Mouse (Mus musculus): ENCODE results near the gene Ptpn18. TPM values are rescaled to one million over a fixed set of nuclear protein-coding genes. Genes with fewer than 3 reads are reported as not detected.
"Not testable (repeated sequence)": the region's sequence is repeated elsewhere in the genome, so short reads cannot be mapped to it uniquely, and the experiment has no call there.

Ptpn18 gene
- total RNA-seq (2015) (51.7 and 55.5 TPM in 2 replicates), total RNA-seq (2017) (287 and 316 TPM in 2 replicates)

GRCm38 (mm10) chr1:34459284-34460060 lies at the start of gene Ptpn18:
TSS of gene Ptpn18 (plus strand) at chr1:34459762.
- ATAC-seq (replicated peaks; ENCODE audit: poor library complexity): peak; percentile 74

- ATAC-seq (replicated peaks; ENCODE audit: poor library complexity): no peak
Observed at GRCm38 (mm10) chr1:34428466-34428865, 31.1 kb upstream of the Ptpn18 start.

- ATAC-seq (replicated peaks; ENCODE audit: poor library complexity): no peak
Observed at GRCm38 (mm10) chr1:34429281-34429680, 30.3 kb upstream of the Ptpn18 start.

GRCm38 (mm10) chr1:34430981-34431380 lies 28.6 kb upstream of the Ptpn18 start:
- ATAC-seq (replicated peaks; ENCODE audit: poor library complexity): no peak

- ATAC-seq (replicated peaks; ENCODE audit: poor library complexity): no peak
Observed at GRCm38 (mm10) chr1:34431431-34431830, 28.1 kb upstream of the Ptpn18 start.

- no peak for ATAC-seq (replicated peaks; ENCODE audit: poor library complexity)
Observed at GRCm38 (mm10) chr1:34432411-34432775, 27.2 kb upstream of the Ptpn18 start.

GRCm38 (mm10) chr1:34432776-34433481 lies 26.6 kb upstream of the Ptpn18 start:
- ATAC-seq (replicated peaks; ENCODE audit: poor library complexity): peak; percentile 68

- peak; percentile 15; the same call in 1 of the 2 replicates for ATAC-seq (replicated peaks; ENCODE audit: poor library complexity)
Observed at GRCm38 (mm10) chr1:34433891-34434521, 25.6 kb upstream of the Ptpn18 start.

- ATAC-seq (replicated peaks; ENCODE audit: poor library complexity): peak; percentile 32
Observed at GRCm38 (mm10) chr1:34434660-34435160, 24.9 kb upstream of the Ptpn18 start.

GRCm38 (mm10) chr1:34435371-34436120 lies 24.0 kb upstream of the Ptpn18 start:
- ATAC-seq (replicated peaks; ENCODE audit: poor library complexity): no peak

GRCm38 (mm10) chr1:34436374-34436773 lies 23.2 kb upstream of the Ptpn18 start:
- no peak for ATAC-seq (replicated peaks; ENCODE audit: poor library complexity)

- not testable (repeated sequence) for ATAC-seq (replicated peaks; ENCODE audit: poor library complexity)
Observed at GRCm38 (mm10) chr1:34437366-34437765, 22.2 kb upstream of the Ptpn18 start.

GRCm38 (mm10) chr1:34438381-34439051 lies 21.0 kb upstream of the Ptpn18 start:
- ATAC-seq (replicated peaks; ENCODE audit: poor library complexity): no peak

GRCm38 (mm10) chr1:34439215-34439960 lies 20.2 kb upstream of the Ptpn18 start, which contains the start of the genes Ccdc115 and Imp4:
TSS of gene Ccdc115 (minus strand) at chr1:34439672.
TSS of gene Imp4 (plus strand) at chr1:34439851.
- ATAC-seq (replicated peaks; ENCODE audit: poor library complexity): peak; percentile 82

GRCm38 (mm10) chr1:34439961-34440630 lies 19.5 kb upstream of the Ptpn18 start:
- peak; percentile 26 for ATAC-seq (replicated peaks; ENCODE audit: poor library complexity)

- ATAC-seq (replicated peaks; ENCODE audit: poor library complexity): no peak
Observed at GRCm38 (mm10) chr1:34443124-34443523, 16.4 kb upstream of the Ptpn18 start.

GRCm38 (mm10) chr1:34458431-34458830 lies 1.1 kb upstream of the Ptpn18 start:
- no peak for ATAC-seq (replicated peaks; ENCODE audit: poor library complexity)

- ATAC-seq (replicated peaks; ENCODE audit: poor library complexity): peak; percentile 20
Observed at GRCm38 (mm10) chr1:34460061-34460441, 489 bp downstream of the Ptpn18 start.

GRCm38 (mm10) chr1:34462766-34463165 lies 3.2 kb downstream of the Ptpn18 start:
- ATAC-seq (replicated peaks; ENCODE audit: poor library complexity): peak; percentile 62
